Mouse (Mus musculus): ENCODE data around the gene Cdk6. TPM values are rescaled to one million over a fixed set of nuclear protein-coding genes. Genes with fewer than 3 reads are reported as not detected.
"Not testable (repeated sequence)": the region's sequence is repeated elsewhere in the genome, so short reads cannot be mapped to it uniquely, and the experiment has no call there.

The Cdk6 gene
- polyA plus RNA-seq, 1 experiment from 2014 or later = 17.2 TPM

DNA sequence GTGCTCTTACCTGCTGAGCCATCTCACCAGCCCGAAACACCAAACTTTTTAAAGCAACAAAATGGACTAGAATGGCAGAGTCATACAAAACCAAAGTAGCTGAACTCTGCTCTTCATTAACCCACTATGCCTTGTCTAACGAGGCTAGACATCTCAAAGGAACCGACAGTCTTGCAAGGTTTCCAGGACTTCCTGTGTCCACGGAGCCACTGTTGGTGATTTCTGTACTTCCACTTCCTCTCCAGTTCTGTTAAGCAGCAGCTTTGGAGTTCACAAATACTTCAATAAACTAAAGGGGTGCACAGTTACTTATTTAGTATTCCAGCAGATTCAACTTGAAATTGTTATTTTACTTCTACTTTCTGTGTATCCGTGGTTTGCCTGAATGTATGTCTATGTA, 23.6 kb upstream of the Cdk6 start:
- 81% methylated on average over 5 of the region's 5 CpGs for WGBS
- H3K27ac ChIP-seq (ENCODE audit: low read depth, low read length); H3K27me3 ChIP-seq (replicated peaks; ENCODE audit: control insufficient read depth, insufficient read depth, low read length); DNase-seq (ENCODE audit: low spot score); H3K9me3 ChIP-seq (replicated peaks; ENCODE audit: control insufficient read depth, low read length); H3K4me1 ChIP-seq (ENCODE audit: control insufficient read depth, insufficient read depth, low read length); H3K9ac ChIP-seq (ENCODE audit: low read length); H3K4me2 ChIP-seq (ENCODE audit: low read length); ATAC-seq; H3K4me3 ChIP-seq (ENCODE audit: low read depth, low read length); H3K36me3 ChIP-seq (ENCODE audit: control insufficient read depth, insufficient read depth, low read length): not testable (repeated sequence)

DNA sequence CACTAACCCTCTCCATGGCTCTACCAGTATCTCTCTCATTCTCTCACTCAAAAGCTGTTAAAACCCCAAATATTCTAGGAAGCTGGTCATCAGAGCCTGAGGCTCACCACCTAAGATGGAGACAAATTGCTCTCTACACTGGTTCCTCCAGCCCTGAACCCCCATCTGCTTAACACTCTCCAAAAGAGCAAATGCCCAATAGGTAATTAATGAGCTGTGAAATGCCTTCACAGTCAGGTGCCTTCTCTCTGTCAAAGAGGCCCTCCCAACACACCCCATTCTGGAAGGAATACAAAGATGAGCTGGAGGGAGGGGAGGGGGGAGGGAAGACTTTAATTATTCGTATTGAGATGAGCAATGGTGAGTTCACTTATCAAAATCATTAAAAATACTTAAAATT, 21.1 kb upstream of the Cdk6 start:
- ATAC-seq = no peak
- Histone ChIP-seq H3K9me3 (replicated peaks; ENCODE audit: control insufficient read depth, low read length) (no peaks in the 10 kb centered on the region), H3K27me3 (replicated peaks; ENCODE audit: control insufficient read depth, insufficient read depth, low read length) (no peaks in the 10 kb centered on the region), H3K27ac (ENCODE audit: low read depth, low read length) (no peak overlapping the region), H3K4me3 (ENCODE audit: low read depth, low read length) (no peak overlapping the region), H3K36me3 (ENCODE audit: control insufficient read depth, insufficient read depth, low read length) (no peaks in the 10 kb centered on the region), H3K4me2 (ENCODE audit: low read length) (no peak overlapping the region), H3K9ac (ENCODE audit: low read length) (no peak overlapping the region), H3K4me1 (ENCODE audit: control insufficient read depth, insufficient read depth, low read length) (no peaks in the 10 kb centered on the region)
- DNase-seq (ENCODE audit: low spot score) = no peak
- 9% methylated on average over 1 of the region's 1 CpGs for WGBS

DNA sequence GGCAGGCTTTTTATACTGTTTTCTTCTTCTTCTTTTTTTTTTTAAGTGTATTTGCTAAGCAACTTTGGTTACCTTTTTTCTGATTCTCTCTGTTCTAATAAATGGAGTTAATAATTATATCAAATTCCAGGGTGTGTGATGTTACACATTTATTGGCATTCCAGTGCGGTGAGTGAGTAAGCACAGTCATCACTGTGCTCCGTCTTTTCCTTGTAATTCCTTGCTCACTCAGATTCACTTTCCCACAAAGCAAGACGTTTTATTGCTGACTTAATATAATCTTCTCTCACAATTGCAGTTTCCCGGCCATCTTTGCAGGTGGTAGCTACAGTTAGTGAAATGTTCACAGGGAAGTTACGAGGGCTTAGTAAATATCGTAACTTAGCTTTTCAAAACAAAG, 19.2 kb upstream of the Cdk6 start:
- no peaks in the 10 kb centered on the region for H3K4me1 ChIP-seq (ENCODE audit: control insufficient read depth, insufficient read depth, low read length)
- no peak overlapping the region for H3K4me3 ChIP-seq (ENCODE audit: low read depth, low read length)
- no peak overlapping the region for H3K27ac ChIP-seq (ENCODE audit: low read depth, low read length)
- no peak for ATAC-seq
- 91% methylated on average over 6 of the region's 6 CpGs for WGBS
- DNase-seq (ENCODE audit: low spot score) = no peak
- H3K4me2 ChIP-seq (ENCODE audit: low read length) = no peak overlapping the region
- no peaks in the 10 kb centered on the region for H3K36me3 ChIP-seq (ENCODE audit: control insufficient read depth, insufficient read depth, low read length)
- H3K9me3 ChIP-seq (replicated peaks; ENCODE audit: control insufficient read depth, low read length) = no peaks in the 10 kb centered on the region
- H3K27me3 ChIP-seq (replicated peaks; ENCODE audit: control insufficient read depth, insufficient read depth, low read length) = no peaks in the 10 kb centered on the region
- H3K9ac ChIP-seq (ENCODE audit: low read length) = no peak overlapping the region

DNA sequence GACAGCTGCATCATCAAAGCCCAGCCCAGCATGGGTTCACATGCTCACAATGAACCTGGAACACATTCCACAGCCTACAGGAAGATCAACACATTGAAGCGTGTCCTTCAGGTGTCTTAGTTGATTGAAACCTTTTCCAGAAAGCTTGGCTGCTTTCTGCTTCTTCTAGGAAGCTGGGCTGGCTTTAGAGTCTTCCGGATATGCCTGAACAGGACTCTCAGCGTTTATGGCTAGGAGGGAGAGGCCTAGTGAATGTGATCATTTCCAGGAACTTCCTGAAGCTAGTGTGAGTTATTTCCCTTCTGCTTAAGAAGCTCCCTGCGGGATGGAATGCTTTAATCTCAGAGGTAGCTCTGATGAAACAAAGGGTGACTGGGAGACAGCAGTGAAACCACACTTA, 17.2 kb upstream of the Cdk6 start:
- H3K27me3 ChIP-seq (replicated peaks; ENCODE audit: control insufficient read depth, insufficient read depth, low read length) = no peaks in the 10 kb centered on the region
- WGBS = 67% methylated on average over 4 of the region's 4 CpGs
- no peak overlapping the region for H3K4me3 ChIP-seq (ENCODE audit: low read depth, low read length)
- no peaks in the 10 kb centered on the region for H3K4me1 ChIP-seq (ENCODE audit: control insufficient read depth, insufficient read depth, low read length)
- DNase-seq (ENCODE audit: low spot score) = no peak
- H3K27ac ChIP-seq (ENCODE audit: low read depth, low read length) = no peak overlapping the region
- no peaks in the 10 kb centered on the region for H3K36me3 ChIP-seq (ENCODE audit: control insufficient read depth, insufficient read depth, low read length)
- H3K9ac ChIP-seq (ENCODE audit: low read length) = no peak overlapping the region
- no peak for ATAC-seq
- no peak overlapping the region for H3K4me2 ChIP-seq (ENCODE audit: low read length)
- no peaks in the 10 kb centered on the region for H3K9me3 ChIP-seq (replicated peaks; ENCODE audit: control insufficient read depth, low read length)

DNA sequence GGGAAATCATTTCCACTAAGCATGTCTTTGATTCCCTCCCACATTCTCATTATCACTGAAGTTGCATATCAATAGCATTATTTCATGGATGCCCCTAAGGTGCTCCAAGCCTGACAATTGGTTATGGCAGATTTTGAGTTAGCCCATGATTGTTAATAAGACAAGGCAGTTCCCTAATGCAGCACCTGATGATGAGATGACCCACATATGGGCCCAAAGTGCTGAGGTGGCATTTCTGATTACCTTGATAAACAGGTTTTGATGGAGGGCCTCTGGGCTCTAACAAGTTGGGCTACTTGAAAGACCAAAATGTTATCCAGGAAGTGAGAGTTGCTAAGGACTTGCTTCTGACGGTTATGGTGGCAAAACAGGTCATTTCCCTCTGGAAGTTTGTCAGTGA, 11.9 kb upstream of the Cdk6 start:
- no peaks in the 10 kb centered on the region for H3K27me3 ChIP-seq (replicated peaks; ENCODE audit: control insufficient read depth, insufficient read depth, low read length)
- no peaks in the 10 kb centered on the region for H3K9me3 ChIP-seq (replicated peaks; ENCODE audit: control insufficient read depth, low read length)
- H3K4me3 ChIP-seq (ENCODE audit: low read depth, low read length) = no peak overlapping the region
- 83% methylated on average over 1 of the region's 1 CpGs for WGBS
- H3K4me2 ChIP-seq (ENCODE audit: low read length) = no peak overlapping the region
- no peaks in the 10 kb centered on the region for H3K36me3 ChIP-seq (ENCODE audit: control insufficient read depth, insufficient read depth, low read length)
- H3K4me1 ChIP-seq (ENCODE audit: control insufficient read depth, insufficient read depth, low read length) = no peaks in the 10 kb centered on the region
- DNase-seq (ENCODE audit: low spot score) = no peak
- ATAC-seq = no peak
- H3K27ac ChIP-seq (ENCODE audit: low read depth, low read length) = no peak overlapping the region
- no peak overlapping the region for H3K9ac ChIP-seq (ENCODE audit: low read length)

DNA sequence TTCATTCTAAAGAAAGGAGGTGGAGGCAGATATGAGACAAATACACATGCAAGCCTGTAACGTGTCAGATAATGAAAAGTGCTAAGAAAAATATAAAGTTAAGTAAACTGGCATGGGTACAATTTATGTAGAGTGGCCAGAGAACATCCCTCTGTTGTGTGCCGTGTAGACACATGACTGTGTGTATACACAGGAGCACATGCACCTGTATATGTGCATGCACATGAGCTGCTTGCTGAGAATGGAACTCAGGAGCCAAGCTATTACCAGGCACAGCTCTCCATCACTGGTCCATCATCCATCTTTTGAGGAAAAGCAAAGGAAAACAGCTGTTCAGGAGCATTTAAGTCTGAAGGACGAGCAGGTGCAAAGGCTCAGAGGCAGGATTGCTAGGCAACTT, 10.4 kb upstream of the Cdk6 start:
- H3K27me3 ChIP-seq (replicated peaks; ENCODE audit: control insufficient read depth, insufficient read depth, low read length) = no peaks in the 10 kb centered on the region
- no peak overlapping the region for H3K9ac ChIP-seq (ENCODE audit: low read length)
- H3K27ac ChIP-seq (ENCODE audit: low read depth, low read length) = no peak overlapping the region
- no peaks in the 10 kb centered on the region for H3K36me3 ChIP-seq (ENCODE audit: control insufficient read depth, insufficient read depth, low read length)
- no peak overlapping the region for H3K4me2 ChIP-seq (ENCODE audit: low read length)
- no peak for DNase-seq (ENCODE audit: low spot score)
- no peaks in the 10 kb centered on the region for H3K4me1 ChIP-seq (ENCODE audit: control insufficient read depth, insufficient read depth, low read length)
- no peak for ATAC-seq
- WGBS = 79% methylated on average over 3 of the region's 3 CpGs
- H3K9me3 ChIP-seq (replicated peaks; ENCODE audit: control insufficient read depth, low read length) = no peaks in the 10 kb centered on the region
- no peak overlapping the region for H3K4me3 ChIP-seq (ENCODE audit: low read depth, low read length)

DNA sequence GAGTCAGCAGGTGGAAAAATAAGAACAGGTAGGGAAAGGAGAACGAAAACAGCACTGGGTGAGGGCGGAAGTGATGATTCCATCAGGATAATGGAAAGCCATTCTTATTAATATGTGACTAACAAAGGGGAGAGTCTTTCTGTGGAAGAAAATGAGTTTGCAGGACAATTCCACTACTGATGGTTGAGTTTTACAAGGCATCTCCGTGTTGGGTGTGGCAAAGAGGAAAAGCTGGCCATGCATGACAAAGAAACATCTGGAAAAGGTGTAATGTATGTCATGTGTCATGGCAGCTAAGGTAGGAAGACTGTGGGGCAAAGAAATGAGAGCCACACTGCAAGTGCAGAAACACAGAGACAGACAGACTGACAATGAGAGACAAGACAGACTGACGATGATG, 8.3 kb upstream of the Cdk6 start:
- H3K4me3 ChIP-seq (ENCODE audit: low read depth, low read length); DNase-seq (ENCODE audit: low spot score); H3K9me3 ChIP-seq (replicated peaks; ENCODE audit: control insufficient read depth, low read length); ATAC-seq; H3K27ac ChIP-seq (ENCODE audit: low read depth, low read length); H3K4me1 ChIP-seq (ENCODE audit: control insufficient read depth, insufficient read depth, low read length); H3K9ac ChIP-seq (ENCODE audit: low read length); H3K4me2 ChIP-seq (ENCODE audit: low read length); H3K36me3 ChIP-seq (ENCODE audit: control insufficient read depth, insufficient read depth, low read length); H3K27me3 ChIP-seq (replicated peaks; ENCODE audit: control insufficient read depth, insufficient read depth, low read length): not testable (repeated sequence)
- WGBS = 90% methylated on average over 4 of the region's 4 CpGs

DNA sequence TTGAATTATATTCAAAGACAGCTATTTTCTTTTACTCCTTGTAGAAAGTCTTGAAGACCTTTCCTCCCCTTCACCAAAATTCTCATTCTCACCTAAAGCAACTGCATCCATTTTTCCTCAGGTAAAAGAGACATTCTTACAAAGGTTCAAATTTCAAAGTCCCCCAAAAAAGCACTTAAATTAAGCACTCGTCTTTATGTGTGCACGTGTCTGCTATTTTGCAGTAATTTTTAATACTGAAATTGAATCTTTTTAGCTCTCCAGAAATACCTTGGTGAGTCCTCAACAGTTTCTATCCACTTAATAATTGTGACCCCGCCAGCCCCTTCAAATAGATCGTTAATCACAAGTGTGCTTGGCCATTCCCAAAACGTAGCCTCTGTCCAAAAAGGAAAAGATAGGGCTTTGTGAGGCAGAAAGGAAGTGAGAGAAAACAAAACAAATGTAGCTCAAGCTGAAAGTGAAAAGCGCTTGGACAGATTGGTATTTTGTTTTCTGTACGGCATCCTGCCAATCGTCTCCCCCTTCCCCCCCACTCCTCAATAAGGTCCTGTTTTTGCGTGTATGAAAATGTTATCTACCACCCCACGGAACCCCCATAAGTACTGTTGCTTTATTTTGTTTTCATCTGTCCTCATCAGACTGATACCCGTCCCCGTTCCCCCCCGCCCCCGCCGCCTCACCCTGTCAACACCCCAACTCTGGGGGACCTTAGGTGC, 786 bp upstream of the Cdk6 start:
- H3K27ac ChIP-seq (ENCODE audit: low read depth, low read length); ATAC-seq; H3K4me1 ChIP-seq (ENCODE audit: control insufficient read depth, insufficient read depth, low read length); H3K36me3 ChIP-seq (ENCODE audit: control insufficient read depth, insufficient read depth, low read length); H3K9me3 ChIP-seq (replicated peaks; ENCODE audit: control insufficient read depth, low read length); H3K27me3 ChIP-seq (replicated peaks; ENCODE audit: control insufficient read depth, insufficient read depth, low read length): not testable (repeated sequence)
- peak; percentile 40 for DNase-seq (ENCODE audit: low spot score)
- Histone ChIP-seq H3K9ac (ENCODE audit: low read length) (peak overlapping the region; percentile 69), H3K4me2 (ENCODE audit: low read length) (peak overlapping the region; percentile 96), H3K4me3 (ENCODE audit: low read depth, low read length) (peak overlapping the region; percentile 56)
- 2% methylated on average over 15 of the region's 15 CpGs for WGBS

DNA sequence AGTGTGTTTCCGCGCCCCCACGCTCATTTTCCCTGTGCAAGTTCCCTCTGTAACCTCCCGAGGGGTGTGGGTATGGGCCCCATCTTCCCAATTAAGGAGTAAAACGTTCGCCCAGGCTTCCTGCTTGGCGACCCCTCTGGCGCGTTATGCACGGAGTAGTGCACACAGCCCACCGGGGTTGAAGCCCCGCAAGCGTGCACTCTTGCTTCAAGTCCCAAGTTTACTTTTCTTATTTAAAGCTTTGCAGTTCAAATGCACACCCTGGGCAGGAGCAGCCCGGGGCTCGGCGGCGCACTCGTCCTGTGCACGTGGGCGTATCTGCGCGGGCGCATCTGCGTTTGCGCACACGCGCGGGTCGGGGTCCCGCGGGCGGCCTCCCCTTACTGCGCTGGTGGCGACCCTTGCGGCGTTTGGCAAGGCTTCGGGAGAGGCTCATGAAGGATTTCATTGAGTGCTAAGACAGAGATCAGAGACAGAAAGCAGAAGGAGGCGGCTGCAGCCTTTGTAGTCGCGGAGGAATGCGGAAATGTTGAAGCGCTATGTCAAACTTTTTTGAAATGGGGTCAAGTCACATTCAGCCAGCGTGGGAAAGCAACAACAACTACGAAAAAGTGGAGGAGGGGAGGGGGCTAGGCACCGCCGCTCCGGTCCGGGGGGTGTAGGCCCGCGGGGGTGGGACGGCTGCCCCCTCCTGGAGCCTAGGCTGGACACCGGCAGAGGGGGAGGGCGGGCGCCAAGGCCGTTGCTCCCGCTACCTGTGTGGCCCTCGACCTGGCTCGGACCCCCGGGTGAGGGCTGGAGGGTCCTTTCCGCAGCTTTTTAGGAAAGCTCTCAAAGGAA, 866 bp downstream of the Cdk6 start:
- H3K9ac ChIP-seq (ENCODE audit: low read length) = peak overlapping the region; percentile 69
- H3K27ac ChIP-seq (ENCODE audit: low read depth, low read length) = peak overlapping the region; percentile 48; the same call in 1 of the 2 replicates
- WGBS = under 1% methylated on average over 59 of the region's 60 CpGs
- H3K4me2 ChIP-seq (ENCODE audit: low read length) = peak overlapping the region; percentile 96
- no peaks in the 10 kb centered on the region for H3K27me3 ChIP-seq (replicated peaks; ENCODE audit: control insufficient read depth, insufficient read depth, low read length)
- no peaks in the 10 kb centered on the region for H3K9me3 ChIP-seq (replicated peaks; ENCODE audit: control insufficient read depth, low read length)
- H3K4me1 ChIP-seq (ENCODE audit: control insufficient read depth, insufficient read depth, low read length) = peaks cover 5% of the 10 kb centered on the region; the same call in 1 of the 2 replicates
- ATAC-seq (peak; percentile 38), DNase-seq (ENCODE audit: low spot score) (peak; percentile 59)
- H3K4me3 ChIP-seq (ENCODE audit: low read depth, low read length) = peak overlapping the region; percentile 56
- no peaks in the 10 kb centered on the region for H3K36me3 ChIP-seq (ENCODE audit: control insufficient read depth, insufficient read depth, low read length)

Measured in forebrain, embryonic 14.5 days (tissue).